Mouse (Mus musculus) liver, embryonic 14.5 days (tissue): ENCODE data around the gene Trit1. TPM values are rescaled to one million over a fixed set of nuclear protein-coding genes. Genes with fewer than 3 reads are reported as not detected.

Experiments
- ATAC-seq: fragments of 200-750 bp; cut with Nextera tagmentation; 2 replicates; pipeline ENCODE4 v1.8.0; 2017; ENCODE audit warnings: moderate number of reproducible peaks, mild to moderate bottlenecking, moderate library complexity; ENCODE audit not compliant: insufficient read depth
- DNase-seq, 3 experiments: peaks; one replicate each; pipeline ENCODE4 v3.0.0-alpha.2; 2012 to 2013; ENCODE audit warnings: low read depth in 3 of 3, low spot score in 3 of 3
- H3K27ac ChIP-seq: fragments of 300-500 bp; sonication (generic); 2 replicates; pipeline ENCODE4 v1.5.1; 2014; ENCODE audit warnings: moderate library complexity, mild to moderate bottlenecking, control low read depth, inconsistent platforms
- H3K27me3 ChIP-seq: fragments of 300-500 bp; sonication (generic); 2 replicates; pipeline ENCODE4 v1.6.1; 2014; ENCODE audit warnings: mild to moderate bottlenecking, low read length, moderate library complexity; ENCODE audit not compliant: control insufficient read depth, insufficient read depth
- H3K36me3 ChIP-seq: fragments of 300-500 bp; sonication (generic); replicated peaks from 2 replicates; pipeline ENCODE4 v1.6.1; 2014; ENCODE audit warnings: low read depth; ENCODE audit not compliant: control insufficient read depth, insufficient read depth
- H3K4me1 ChIP-seq, 2 experiments: fragments of 200-500 bp in 1 of 2; fragments of 300-500 bp in 1 of 2; sonication (generic) in 1 of 2; replicated peaks; 2 replicates each; pipeline ENCODE4 v1.6.1; 2012 to 2014; ENCODE audit warnings: antibody characterized with exemption in 1 of 2, inconsistent platforms in 1 of 2, low read length in 1 of 2; ENCODE audit not compliant: control insufficient read depth in 2 of 2, insufficient read depth in 2 of 2
- H3K4me2 ChIP-seq: fragments of 300-500 bp; sonication (generic); 2 replicates; pipeline ENCODE4 v1.6.1; 2014; ENCODE audit warnings: low read depth, mild to moderate bottlenecking, control low read depth, moderate library complexity
- H3K4me3 ChIP-seq, 2 experiments: fragments of 200-500 bp in 1 of 2; fragments of 300-500 bp in 1 of 2; sonication (generic) in 1 of 2; 2 replicates each; pipeline ENCODE4 v1.5.1; 2012 to 2014; ENCODE audit warnings: low read depth in 2 of 2, low read length in 2 of 2, mild to moderate bottlenecking in 2 of 2, control low read depth in 1 of 2, inconsistent platforms in 1 of 2, moderate library complexity in 1 of 2; ENCODE audit not compliant: insufficient read depth in 1 of 2
- H3K9ac ChIP-seq: fragments of 300-500 bp; sonication (generic); replicated peaks from 2 replicates; pipeline ENCODE4 v1.6.1; 2014; ENCODE audit warnings: mild to moderate bottlenecking, control low read depth, moderate library complexity
- H3K9me3 ChIP-seq: fragments of 300-500 bp; sonication (generic); 2 replicates; pipeline ENCODE4 v1.6.1; 2016; ENCODE audit warnings: low read length, mixed read lengths; ENCODE audit not compliant: control insufficient read depth
- CTCF ChIP-seq: IDR thresholded peaks from 2 replicates; pipeline ENCODE4 v1.5.1; 2016; ENCODE audit warnings: antibody characterized with exemption, low read depth, control low read depth
- EP300 ChIP-seq: IDR thresholded peaks from 2 replicates; pipeline ENCODE4 v1.6.1; 2016; ENCODE audit warnings: antibody characterized with exemption, low read depth
- WGBS: fragments of 180-500 bp; shearing (Covaris S2); extraction: QIAGEN DNeasy Blood & Tissue Kit; methylation state at CpG from one replicate; pipeline ENCODE4 v1.1.7; 2014; ENCODE audit not compliant: insufficient replicate concordance; 5-methylcytosine and 5-hydroxymethylcytosine counted together
- polyA plus RNA-seq, 2 experiments: library from polyadenylated mRNA; depleted of rRNA in 1 of 2; stranded (reverse) in 1 of 2; unstranded in 1 of 2; fragments of >200 nt; fragmentation: Nextera tagmentation in 1 of 2; extraction: Ambion mirVana in 1 of 2; gene quantifications; 2 replicates each; pipeline versions ENCODE4 v1.2.1 to v1.2.3; 2012 to 2014

Gene Trit1
- polyA plus RNA-seq, 2 experiments = 3.7 to 5.2 TPM

DNA sequence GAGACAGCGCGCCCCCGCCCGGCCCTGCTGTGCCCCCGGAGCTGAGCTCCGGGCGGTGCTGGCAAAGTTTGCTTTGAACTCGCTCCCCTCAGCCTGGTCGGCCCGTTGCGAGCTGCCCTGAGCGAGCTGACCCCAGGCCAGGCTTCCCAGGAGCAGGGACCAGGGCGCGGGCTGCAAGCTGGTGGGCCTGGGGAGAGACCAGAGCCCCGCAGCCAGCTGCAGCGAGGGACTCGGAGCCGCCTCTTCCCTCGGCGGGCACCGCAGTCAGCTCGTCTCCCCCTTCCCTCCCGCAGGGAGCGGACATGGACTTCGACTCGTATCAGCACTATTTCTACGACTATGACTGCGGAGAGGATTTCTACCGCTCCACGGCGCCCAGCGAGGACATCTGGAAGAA lies 20.2 kb upstream of the Trit1 start:
- Histone ChIP-seq H3K9ac (no peak overlapping the region), H3K27ac (no peak overlapping the region), H3K36me3 (no peaks in the 10 kb centered on the region), H3K4me3 (peak overlapping the region; percentile 36 to 53), H3K27me3 (peaks cover 44% of the 10 kb centered on the region), H3K9me3 (no peaks in the 10 kb centered on the region), H3K4me1 (0 out of 4 replicates have a peak, but pooled peaks cover 0 to 2% of the 10 kb centered on the region in 2 experiments), H3K4me2 (peak overlapping the region; percentile 66)
- WGBS = 0% methylated on average over 30 of the region's 32 CpGs
- DNase-seq (no peak), ATAC-seq (peak; percentile 17; the same call in 1 of the 2 replicates)
- TF ChIP-seq CTCF (no peak), EP300 (no peak)

DNA sequence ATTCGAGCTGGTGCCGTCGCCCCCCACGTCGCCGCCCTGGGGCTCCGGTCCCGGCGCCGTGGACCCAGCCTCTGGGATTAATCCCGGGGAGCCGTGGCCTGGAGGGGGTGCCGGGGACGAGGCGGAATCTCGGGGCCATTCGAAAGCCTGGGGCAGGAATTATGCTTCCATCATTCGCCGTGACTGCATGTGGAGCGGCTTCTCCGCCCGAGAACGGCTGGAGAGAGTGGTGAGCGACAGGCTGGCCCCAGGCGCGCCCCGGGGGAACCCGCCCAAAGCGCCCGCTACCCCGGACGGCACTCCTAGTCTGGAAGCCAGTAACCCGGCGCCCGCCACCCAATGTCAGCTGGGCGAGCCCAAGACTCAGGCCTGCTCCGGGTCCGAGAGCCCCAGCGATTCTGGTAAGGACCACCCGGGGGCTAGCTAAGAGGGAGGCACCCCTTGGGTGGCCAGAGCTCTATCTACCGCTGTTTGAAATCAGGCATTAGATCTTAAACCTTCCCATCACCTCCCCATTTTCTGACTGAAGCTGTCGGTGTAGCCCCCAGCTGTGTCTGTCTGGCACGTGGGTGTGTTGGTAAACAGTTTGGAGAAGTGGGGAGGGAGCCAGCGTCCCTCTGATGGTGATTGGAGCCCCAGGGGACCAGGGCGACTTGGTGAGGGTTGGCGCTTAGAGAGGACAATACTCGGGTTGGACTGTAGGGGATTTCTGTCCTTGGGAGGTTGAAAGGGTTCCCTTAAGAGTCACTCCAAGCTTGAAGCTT lies 19.6 kb upstream of the Trit1 start:
- no peak overlapping the region for H3K27ac ChIP-seq
- ATAC-seq (no peak), DNase-seq (no peak)
- under 1% methylated on average over 47 of the region's 47 CpGs for WGBS
- H3K4me3 ChIP-seq = peak overlapping the region; percentile 36 to 53
- H3K9ac ChIP-seq = no peak overlapping the region
- H3K4me1 ChIP-seq = 0 out of 4 replicates have a peak, but pooled peaks cover 0 to 2% of the 10 kb centered on the region in 2 experiments
- H3K27me3 ChIP-seq = peaks cover 44% of the 10 kb centered on the region
- H3K4me2 ChIP-seq = peak overlapping the region; percentile 66
- H3K9me3 ChIP-seq = no peaks in the 10 kb centered on the region
- H3K36me3 ChIP-seq = no peaks in the 10 kb centered on the region
- TF ChIP-seq CTCF = no peak
- TF ChIP-seq EP300 = no peak

DNA sequence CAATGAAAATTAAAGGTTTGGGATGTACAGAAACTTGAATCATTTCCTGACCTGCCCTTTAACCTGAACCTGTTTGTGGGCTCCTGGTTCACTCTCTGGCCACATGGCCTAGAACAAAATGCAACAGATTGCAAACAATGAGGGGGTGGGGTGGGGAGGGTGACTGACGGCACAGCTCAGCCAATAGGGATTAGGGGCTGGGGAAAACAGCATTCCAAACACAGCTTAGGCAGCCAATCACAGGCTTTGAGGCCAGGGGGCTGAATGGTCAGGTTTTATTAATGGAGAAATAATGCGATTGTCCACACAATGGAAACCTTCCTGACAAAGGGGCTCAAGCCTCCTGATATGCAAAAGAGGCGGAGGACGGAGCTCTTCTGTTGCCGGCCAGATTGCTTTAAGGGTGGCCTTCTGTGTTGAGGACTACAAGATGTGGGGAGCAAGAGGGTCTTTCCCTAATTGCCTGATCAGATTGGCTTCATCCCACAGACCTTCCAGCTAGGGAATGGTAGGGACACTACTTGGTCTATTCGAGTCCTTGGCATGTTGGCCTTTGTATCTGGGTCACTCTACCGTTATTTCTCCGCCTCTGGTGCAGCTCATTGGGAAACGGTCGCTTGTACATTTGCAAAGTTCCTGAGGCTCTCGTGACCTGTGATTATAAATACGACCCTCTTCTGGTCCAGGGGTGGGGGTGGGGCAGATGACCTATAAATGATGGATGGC lies 17.7 kb upstream of the Trit1 start:
- Histone ChIP-seq H3K27ac (no peak overlapping the region), H3K4me2 (peak overlapping the region; percentile 20; the same call in 1 of the 2 replicates), H3K4me1 (0 out of 4 replicates have a peak, but pooled peaks cover 0 to 2% of the 10 kb centered on the region in 2 experiments), H3K36me3 (no peaks in the 10 kb centered on the region), H3K9ac (no peak overlapping the region), H3K4me3 (no peak overlapping the region), H3K27me3 (peaks cover 44% of the 10 kb centered on the region), H3K9me3 (no peaks in the 10 kb centered on the region)
- WGBS = 24% methylated on average over 12 of the region's 12 CpGs
- no peak for ATAC-seq
- DNase-seq = no peak
- TF ChIP-seq EP300 = no peak
- no peak for TF ChIP-seq CTCF

DNA sequence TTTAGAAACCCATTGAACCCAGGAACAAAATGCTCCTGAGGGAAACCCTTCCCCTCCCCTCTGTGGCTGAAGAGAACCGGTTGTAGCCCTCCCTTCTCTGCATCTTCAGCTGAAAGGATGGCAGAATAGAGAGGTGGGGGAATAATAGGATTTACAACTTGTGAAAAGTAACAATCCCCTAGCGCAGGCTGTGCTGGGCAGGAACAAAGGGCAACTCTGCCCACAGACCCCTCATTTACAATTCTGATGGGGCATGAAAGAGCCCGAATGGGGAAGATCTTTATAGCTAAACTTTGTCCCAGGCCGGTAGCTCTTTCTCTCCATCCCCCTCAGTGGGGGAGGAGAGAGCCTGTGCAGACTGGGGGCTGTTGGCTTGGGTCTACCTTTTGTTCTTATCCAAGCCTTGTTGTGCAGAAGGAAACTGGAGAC lies 17.1 kb upstream of the Trit1 start:
- no peak overlapping the region for H3K9ac ChIP-seq
- no peak for TF ChIP-seq EP300
- TF ChIP-seq CTCF = no peak
- H3K4me3 ChIP-seq = no peak overlapping the region
- 0 out of 4 replicates have a peak, but pooled peaks cover 0 to 2% of the 10 kb centered on the region in 2 experiments for H3K4me1 ChIP-seq
- no peaks in the 10 kb centered on the region for H3K9me3 ChIP-seq
- H3K36me3 ChIP-seq = no peaks in the 10 kb centered on the region
- WGBS = 17% methylated on average over 4 of the region's 4 CpGs
- ATAC-seq = no peak
- no peak for DNase-seq
- H3K27me3 ChIP-seq = peaks cover 44% of the 10 kb centered on the region
- no peak overlapping the region for H3K4me2 ChIP-seq
- H3K27ac ChIP-seq = no peak overlapping the region

DNA sequence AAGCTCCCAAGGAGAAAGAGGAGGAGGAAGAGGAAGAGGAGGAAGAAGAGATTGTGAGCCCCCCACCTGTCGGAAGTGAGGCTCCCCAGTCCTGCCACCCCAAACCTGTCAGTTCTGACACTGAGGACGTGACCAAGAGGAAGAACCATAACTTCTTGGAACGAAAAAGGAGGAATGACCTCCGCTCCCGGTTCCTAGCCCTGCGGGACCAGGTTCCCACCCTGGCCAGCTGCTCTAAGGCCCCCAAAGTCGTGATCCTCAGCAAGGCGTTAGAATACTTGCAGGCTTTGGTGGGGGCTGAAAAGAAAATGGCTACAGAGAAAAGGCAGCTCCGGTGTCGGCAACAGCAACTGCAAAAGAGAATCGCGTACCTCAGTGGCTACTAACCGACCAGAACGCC lies 16.3 kb upstream of the Trit1 start:
- Histone ChIP-seq H3K27ac (no peak overlapping the region), H3K4me2 (no peak overlapping the region), H3K4me1 (peaks cover 0 to 2% of the 10 kb centered on the region in 2 experiments; a peak in 1 of 4 replicates), H3K36me3 (no peaks in the 10 kb centered on the region), H3K27me3 (peaks cover 43% of the 10 kb centered on the region), H3K9ac (no peak overlapping the region), H3K4me3 (no peak overlapping the region), H3K9me3 (no peaks in the 10 kb centered on the region)
- ATAC-seq (no peak), DNase-seq (no peak)
- TF ChIP-seq CTCF (no peak), EP300 (no peak)
- WGBS = 60% methylated on average over 14 of the region's 14 CpGs
